ENCODE assay signal across 13 mouse cellular contexts in the genomic region with DNA sequence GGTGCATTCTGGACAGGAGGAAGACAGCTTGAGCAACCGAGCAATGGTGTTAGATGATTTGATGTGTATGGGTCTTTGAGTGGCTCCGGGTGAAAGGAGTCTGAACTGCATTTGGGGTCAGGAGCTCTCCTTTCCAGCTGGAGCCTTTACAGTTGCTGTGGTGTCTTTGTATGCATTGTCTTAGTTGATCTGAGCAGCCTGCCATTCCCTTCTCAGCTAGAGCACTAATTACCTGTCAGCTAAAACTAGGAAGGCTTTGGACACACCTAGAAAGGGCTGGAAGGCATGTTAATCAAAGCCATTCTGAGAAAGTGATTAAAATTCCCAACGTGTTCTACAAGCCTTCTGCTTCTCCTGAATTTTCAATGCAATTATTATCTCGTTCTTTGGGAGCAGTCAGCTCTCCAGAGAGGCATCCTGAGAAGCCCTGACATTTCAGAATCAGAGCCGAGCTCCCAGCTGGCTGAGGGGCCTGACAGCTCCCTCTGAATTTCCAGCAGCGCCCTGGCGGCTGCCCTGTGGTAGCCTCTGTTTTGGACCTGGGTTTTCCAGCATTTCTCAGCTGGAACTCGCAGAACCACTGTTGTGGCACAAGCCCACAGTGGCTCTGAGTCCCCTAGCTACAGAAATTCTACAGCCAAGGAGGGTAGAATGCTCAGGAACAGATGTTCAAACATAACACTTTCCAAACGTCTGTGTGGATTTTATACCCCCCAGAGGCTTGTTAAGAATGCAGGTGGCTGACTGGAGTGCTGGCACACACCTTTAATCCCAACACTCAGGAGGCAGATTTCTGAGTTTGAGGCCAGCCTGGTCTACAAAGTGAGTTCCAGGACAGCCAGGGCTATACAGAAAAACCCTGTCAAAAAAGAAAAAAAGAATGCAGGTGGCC.
A peak's percentile ranks its signal among the peaks of the same experiment; 100 is the strongest.
DNase-seq lines count a peak whose midpoint lies in the region; ATAC-seq and TF ChIP-seq lines count a peak whose summit lies in the region.
"Had no signal": no experiment of that assay in that cellular context is flagged by ENCODE, and none has a peak within 500 bp of the region (broad histone marks: within the 10 kb centered on the region; RNA-seq: fewer than 3 reads in every experiment).

No protein-coding gene starts in this region.

- H3K27ac ChIP-seq in forebrain, embryonic 15.5 days (replicated peaks) = peak overlapping the region; percentile 91
- H3K27ac ChIP-seq in limb, embryonic 12.5 days = no peak overlapping the region
- H3K27ac ChIP-seq in midbrain, embryonic 13.5 days = peak overlapping the region; percentile 77
- no peak overlapping the region for H3K27ac ChIP-seq in intestine, postnatal 0 days (ENCODE audit: low read depth, low read length)
- H3K27ac ChIP-seq: embryonic facial prominence, embryonic 12.5 days; heart, embryonic 15.5 days; limb, embryonic 15.5 days had no signal

- no peak for TF ChIP-seq CTCF in intestine, postnatal 0 days (IDR thresholded peaks at IDR 0.05; ENCODE audit: low read depth)

- peaks cover 31% of the 10 kb centered on the region for H3K4me1 ChIP-seq in forebrain, embryonic 15.5 days
- H3K4me1 ChIP-seq in limb, embryonic 12.5 days (replicated peaks) = 0 out of 2 replicates have a peak, but pooled peaks cover 7% of the 10 kb centered on the region
- peaks cover 22% of the 10 kb centered on the region for H3K4me1 ChIP-seq in midbrain, embryonic 13.5 days (replicated peaks)
- no peaks in the 10 kb centered on the region for H3K4me1 ChIP-seq in intestine, postnatal 0 days (replicated peaks; ENCODE audit: control insufficient read depth, insufficient read depth, low read length)
- H3K4me1 ChIP-seq: embryonic facial prominence, embryonic 12.5 days; heart, embryonic 15.5 days had no signal

- no peaks in the 10 kb centered on the region for H3K36me3 ChIP-seq in forebrain, embryonic 15.5 days
- no peaks in the 10 kb centered on the region for H3K36me3 ChIP-seq in limb, embryonic 12.5 days
- H3K36me3 ChIP-seq in midbrain, embryonic 13.5 days = no peaks in the 10 kb centered on the region
- no peaks in the 10 kb centered on the region for H3K36me3 ChIP-seq in intestine, postnatal 0 days (ENCODE audit: control insufficient read depth, insufficient read depth)
- H3K36me3 ChIP-seq: embryonic facial prominence, embryonic 12.5 days; heart, embryonic 15.5 days; limb, embryonic 15.5 days had no signal

- H3K9ac ChIP-seq in forebrain, embryonic 15.5 days (replicated peaks) = no peak overlapping the region
- no peak overlapping the region for H3K9ac ChIP-seq in limb, embryonic 12.5 days (replicated peaks)
- H3K9ac ChIP-seq in midbrain, embryonic 13.5 days (replicated peaks) = no peak overlapping the region; the same call in 1 of the 2 replicates
- no peak overlapping the region for H3K9ac ChIP-seq in intestine, postnatal 0 days (ENCODE audit: low read depth, low read length)
- H3K9ac ChIP-seq: embryonic facial prominence, embryonic 12.5 days; heart, embryonic 15.5 days; limb, embryonic 15.5 days had no signal

- intact Hi-C loops in left cerebral cortex, postnatal 36 days (cut with DNase I) = loop anchor here (5.0 kb wide), 1 partner anchor 82 kb away; the partner anchor contains the start of gene Kcna3

- 2% methylated on average over 9 of the region's 9 CpGs for WGBS in forebrain, embryonic 15.5 days
- WGBS in limb, embryonic 12.5 days = 16% methylated on average over 9 of the region's 9 CpGs
- 10% methylated on average over 9 of the region's 9 CpGs for whole genome bisulfite sequencing in midbrain, embryonic 13.5 days
- 24% methylated on average over 9 of the region's 9 CpGs for WGBS in intestine, postnatal 0 days

- DNase-seq in cerebellum, adult 11-12 months = no peak
- no peak for DNase-seq in spleen, postnatal 4 days (ENCODE audit: low spot score in 2 of 2)
- no peak for DNase-seq in left cerebral cortex, postnatal 36 days (ENCODE audit: low spot score in 2 of 2)
- DNase-seq: kidney, adult 8-10 months; thymus, postnatal 4 days had no signal

- H3K4me3 ChIP-seq in forebrain, embryonic 15.5 days = no peak overlapping the region
- H3K4me3 ChIP-seq in limb, embryonic 12.5 days (replicated peaks) = no peak overlapping the region
- H3K4me3 ChIP-seq in midbrain, embryonic 13.5 days (replicated peaks) = no peak overlapping the region
- H3K4me3 ChIP-seq in intestine, postnatal 0 days (ENCODE audit: low read depth, low read length) = no peak overlapping the region
- H3K4me3 ChIP-seq: embryonic facial prominence, embryonic 12.5 days; heart, embryonic 15.5 days; limb, embryonic 15.5 days had no signal

- ATAC-seq in cerebellum, adult (ENCODE audit: insufficient number of reproducible peaks, low FRiP score, low TSS enrichment) = peak; percentile 20
- peak; percentile 79 for ATAC-seq in forebrain, embryonic 15.5 days (replicated peaks)
- peak; percentile 68; the same call in 1 of the 2 replicates for ATAC-seq in limb, embryonic 12.5 days (ENCODE audit: insufficient number of reproducible peaks, insufficient read depth, low FRiP score, low TSS enrichment, low read depth)
- ATAC-seq in midbrain, embryonic 13.5 days = peak; percentile 86
- no peak for ATAC-seq in intestine, postnatal 0 days

- H3K27me3 ChIP-seq in forebrain, embryonic 15.5 days = no peaks in the 10 kb centered on the region
- no peaks in the 10 kb centered on the region for H3K27me3 ChIP-seq in limb, embryonic 12.5 days
- H3K27me3 ChIP-seq in midbrain, embryonic 13.5 days = no peaks in the 10 kb centered on the region
- no peaks in the 10 kb centered on the region for H3K27me3 ChIP-seq in intestine, postnatal 0 days (replicated peaks; ENCODE audit: control insufficient read depth, insufficient read depth, low read length)
- H3K27me3 ChIP-seq: embryonic facial prominence, embryonic 12.5 days; heart, embryonic 15.5 days; limb, embryonic 15.5 days had no signal

- 0 out of 2 replicates have a peak overlapping the region, but pooled peaks have one; percentile 5 for H3K4me2 ChIP-seq in forebrain, embryonic 15.5 days (replicated peaks)
- H3K4me2 ChIP-seq in limb, embryonic 12.5 days = no peak overlapping the region
- H3K4me2 ChIP-seq in midbrain, embryonic 13.5 days (replicated peaks) = 0 out of 2 replicates have a peak overlapping the region, but pooled peaks have one; percentile 7
- H3K4me2 ChIP-seq in intestine, postnatal 0 days (replicated peaks; ENCODE audit: low read depth) = no peak overlapping the region
- H3K4me2 ChIP-seq: embryonic facial prominence, embryonic 12.5 days; heart, embryonic 15.5 days; limb, embryonic 15.5 days had no signal

- H3K9me3 ChIP-seq in forebrain, embryonic 15.5 days = no peaks in the 10 kb centered on the region
- H3K9me3 ChIP-seq in limb, embryonic 12.5 days = no peaks in the 10 kb centered on the region
- H3K9me3 ChIP-seq in midbrain, embryonic 13.5 days = no peaks in the 10 kb centered on the region
- H3K9me3 ChIP-seq in intestine, postnatal 0 days (ENCODE audit: control insufficient read depth) = no peaks in the 10 kb centered on the region
- H3K9me3 ChIP-seq: embryonic facial prominence, embryonic 12.5 days; heart, embryonic 15.5 days; limb, embryonic 15.5 days had no signal

Comparison
In these comparisons a context has a peak if more than half of its experiments do, and no peak if none do; other contexts are left out.
1. H3K27ac ChIP-seq: peak in forebrain, embryonic 15.5 days (single experiment) and midbrain, embryonic 13.5 days (single experiment); none in limb, embryonic 12.5 days (single experiment) and intestine, postnatal 0 days (single experiment).
2. H3K4me2 ChIP-seq: peak in forebrain, embryonic 15.5 days (single experiment) and midbrain, embryonic 13.5 days (single experiment); none in limb, embryonic 12.5 days (single experiment) and intestine, postnatal 0 days (single experiment).